Mouse (Mus musculus) adrenal gland, adult (tissue): ENCODE data around the gene Arih2.

ENCODE experiments used
- DNase-seq, 2 experiments: peaks; one replicate each; pipeline ENCODE4 v3.0.0; 2022 to 2023; ENCODE audit warnings: low spot score in 1 of 2; ENCODE audit not compliant: inconsistent age in 2 of 2

The Arih2 gene

DNA sequence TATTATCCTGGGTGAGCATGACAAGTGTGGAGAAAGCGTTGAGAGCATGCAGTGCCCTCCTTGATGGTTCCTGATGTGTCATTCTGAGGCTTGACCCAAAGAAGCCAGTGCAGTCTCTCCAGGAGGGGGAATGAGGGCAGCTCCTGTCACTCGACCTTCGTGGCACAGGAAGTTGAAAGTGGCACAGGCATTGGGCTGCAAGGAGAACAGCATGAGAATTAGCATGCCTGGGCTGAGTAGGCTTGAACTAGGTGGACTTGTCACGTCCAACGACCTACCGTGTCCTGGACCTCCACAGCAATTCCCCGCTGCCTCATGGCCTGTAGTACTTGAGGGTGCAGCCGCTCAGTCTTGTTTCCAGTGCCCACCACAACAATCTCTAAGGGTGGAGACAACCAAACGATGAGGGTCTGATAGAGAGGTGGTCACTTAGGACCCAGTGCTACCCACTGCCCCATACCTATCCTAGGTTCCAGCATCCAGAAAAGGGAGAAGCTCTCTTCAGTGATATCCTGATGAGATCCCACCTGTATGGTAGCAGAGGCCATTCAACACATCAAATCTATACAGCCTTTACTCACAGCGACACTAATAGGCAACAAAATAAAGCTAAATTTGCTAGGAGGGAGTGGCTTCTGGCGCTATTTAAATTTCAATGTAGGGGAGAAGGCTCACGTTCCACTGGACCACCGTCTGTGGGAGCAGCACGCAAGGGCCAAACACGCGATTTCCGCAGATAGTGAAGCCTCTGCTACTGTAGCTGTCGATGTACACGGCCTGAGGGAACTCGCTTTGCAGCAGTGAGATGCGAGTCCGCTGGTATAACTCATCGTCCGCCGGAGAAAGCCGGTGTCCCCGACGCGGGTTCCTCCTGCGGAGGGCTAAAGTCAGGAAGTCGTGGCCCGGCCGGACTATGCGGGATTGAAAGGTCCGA, 83.0 kb downstream of the Arih2 start:
- DNase-seq, result peak; percentile 34 to 66

DNA sequence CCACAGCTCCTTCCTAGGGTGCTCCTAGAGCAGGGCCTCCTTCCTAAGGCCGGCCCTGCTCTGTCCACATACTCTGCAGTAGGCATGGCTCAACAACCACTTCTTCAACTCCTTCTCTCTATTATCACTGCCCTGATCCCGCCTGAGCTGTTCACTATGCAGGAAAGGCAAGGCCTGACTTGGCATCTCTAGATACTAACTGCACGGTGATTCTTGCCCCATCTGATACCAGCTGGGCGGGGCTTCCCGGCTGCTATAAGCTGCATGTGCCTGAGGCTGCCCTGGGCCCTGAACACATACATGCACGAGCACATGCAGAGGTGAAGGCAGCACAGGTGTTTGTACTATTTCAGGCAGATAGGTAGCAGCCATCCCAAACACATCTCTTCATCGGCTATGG, 85.1 kb downstream of the Arih2 start:
- DNase-seq, result no peak

DNA sequence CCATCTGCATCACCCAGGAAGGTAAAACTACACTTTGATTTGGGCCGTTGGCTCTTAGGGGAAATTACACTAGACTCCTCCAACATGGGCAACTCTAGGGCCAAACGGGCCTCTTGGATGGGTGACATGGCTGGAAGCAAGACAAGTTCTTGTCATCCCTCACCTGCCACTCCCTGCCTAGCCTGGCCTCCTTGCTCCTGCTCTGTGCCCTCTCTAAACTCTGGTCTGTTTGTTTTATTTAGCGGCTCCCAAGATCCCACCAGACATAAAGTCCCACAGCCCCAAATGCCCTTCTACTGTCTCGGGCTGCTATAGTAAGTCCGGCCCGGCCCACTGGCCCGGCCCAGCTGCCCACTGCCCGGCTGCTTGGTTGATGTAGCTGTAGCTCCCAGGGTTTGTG, 85.5 kb downstream of the Arih2 start:
- no peak for DNase-seq

- peak; percentile 96 to 98 for DNase-seq
Measured at GRCm38 (mm10) chr9:108560227-108560841, 88.9 kb downstream of the Arih2 start, which contains the start of gene Impdh2. Gene Impdh2, plus strand, starts transcription at chr9:108560286.

DNA sequence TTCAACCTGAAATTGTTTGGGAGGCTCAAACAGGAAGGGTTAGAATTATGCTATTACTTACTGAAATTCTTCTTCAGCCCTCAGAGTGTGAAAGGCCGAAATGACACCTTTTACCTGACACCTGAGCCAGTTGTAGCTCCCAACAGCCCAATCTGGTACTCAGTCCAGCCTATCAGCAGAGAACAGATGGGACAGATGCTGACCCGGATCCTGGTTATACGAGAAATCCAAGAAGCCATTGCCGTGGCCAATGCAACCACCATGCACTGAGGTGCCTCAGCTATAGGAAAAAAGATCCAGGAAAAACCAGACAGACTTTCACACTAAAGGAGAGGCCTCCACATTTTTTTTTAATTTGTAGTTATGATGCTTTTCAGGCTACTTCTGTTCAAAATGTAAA, 90.0 kb downstream of the Arih2 start:
- DNase-seq, result no peak
